ENCODE assay signal across 13 mouse cellular contexts in the genomic region with DNA sequence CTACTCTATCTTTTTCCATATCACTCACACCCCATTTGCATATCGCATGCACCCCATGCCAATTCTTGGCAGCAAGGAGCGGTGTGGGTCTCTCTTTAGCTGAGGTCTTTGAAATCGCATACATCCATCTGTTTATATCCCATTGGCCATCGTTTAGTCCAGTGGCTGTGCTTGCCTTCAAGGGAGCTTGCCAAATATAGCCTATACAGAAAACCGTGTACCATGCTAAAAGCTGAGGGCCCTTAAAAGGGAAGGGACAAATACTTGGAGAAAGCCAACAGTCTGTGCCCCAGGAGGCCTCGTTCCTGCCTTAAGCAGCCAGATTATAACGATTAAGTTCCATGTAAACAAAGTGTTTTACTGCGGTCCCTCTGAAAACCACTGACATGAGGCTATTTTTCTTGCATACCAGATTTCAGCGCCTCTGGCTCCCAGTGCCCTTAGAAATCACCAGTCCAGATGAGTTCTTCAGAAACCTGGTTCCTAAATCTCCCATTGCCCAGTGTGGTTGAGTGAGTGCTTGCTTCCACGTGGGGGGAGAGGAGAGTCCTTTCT.
A peak's percentile ranks its signal among the peaks of the same experiment; 100 is the strongest.
DNase-seq lines count a peak whose midpoint lies in the region; ATAC-seq and TF ChIP-seq lines count a peak whose summit lies in the region.
"Had no signal": no experiment of that assay in that cellular context is flagged by ENCODE, and none has a peak within 500 bp of the region (broad histone marks: within the 10 kb centered on the region; RNA-seq: fewer than 3 reads in every experiment).

No protein-coding gene starts in this region.

- 45% methylated on average over 10 of the region's 10 CpGs for WGBS in heart, embryonic 10.5 days
- WGBS in midbrain, embryonic 11.5 days, result 58% methylated on average over 10 of the region's 10 CpGs
- 63% methylated on average over 10 of the region's 10 CpGs for WGBS in midbrain, embryonic 10.5 days
- WGBS in kidney, postnatal 0 days, result 31% methylated on average over 10 of the region's 10 CpGs

- ATAC-seq in midbrain, embryonic 11.5 days (ENCODE audit: low FRiP score), result no peak
- ATAC-seq in kidney, postnatal 0 days (replicated peaks; ENCODE audit: low FRiP score, low read depth), result no peak; the same call in 1 of the 2 replicates
- ATAC-seq: inflammation-experienced regulatory T-cells, adult 6 months had no signal

- H3K4me3 ChIP-seq in heart, embryonic 10.5 days, result no peak overlapping the region
- no peak overlapping the region for H3K4me3 ChIP-seq in midbrain, embryonic 11.5 days (ENCODE audit: low read depth, low read length)
- no peak overlapping the region for H3K4me3 ChIP-seq in midbrain, embryonic 10.5 days
- H3K4me3 ChIP-seq in kidney, postnatal 0 days (replicated peaks; ENCODE audit: low read depth, low read length), result no peak overlapping the region
- H3K4me3 ChIP-seq: heart, adult 2 months had no signal

- DNase-seq in heart, embryonic 10.5 days (ENCODE audit: low spot score), result no peak
- DNase-seq in heart, adult 8-10 months (ENCODE audit: low spot score), result no peak
- peak; percentile 41 for DNase-seq in midbrain, embryonic 11.5 days (ENCODE audit: low spot score, missing footprints)
- DNase-seq in midbrain, embryonic 10.5 days (ENCODE audit: low spot score), result no peak
- peak; percentile 85 for DNase-seq in kidney, postnatal 0 days (ENCODE audit: low spot score)
- DNase-seq in adrenal gland, postnatal 25 days, result no peak
- no peak for DNase-seq in Muller cell, postnatal 12 days (ENCODE audit: inconsistent ontology term)
- DNase-seq: adrenal gland, postnatal 14 days; cerebellum, postnatal 10 days; heart, adult 2 months; heart, postnatal 4 days had no signal

- H3K9ac ChIP-seq in midbrain, embryonic 11.5 days (ENCODE audit: low read length), result no peak overlapping the region
- H3K9ac ChIP-seq in kidney, postnatal 0 days (ENCODE audit: low read depth, low read length), result no peak overlapping the region
- H3K9ac ChIP-seq: liver, embryonic 14.5 days had no signal

- peak overlapping the region; percentile 25; the same call in 1 of the 2 replicates for H3K27ac ChIP-seq in heart, embryonic 10.5 days
- no peak overlapping the region for H3K27ac ChIP-seq in midbrain, embryonic 11.5 days (ENCODE audit: low read depth, low read length)
- no peak overlapping the region for H3K27ac ChIP-seq in midbrain, embryonic 10.5 days (replicated peaks)
- peak overlapping the region; percentile 63; the same call in 1 of the 2 replicates for H3K27ac ChIP-seq in kidney, postnatal 0 days
- H3K27ac ChIP-seq: heart, adult 2 months; liver, embryonic 14.5 days had no signal

- no peaks in the 10 kb centered on the region for H3K27me3 ChIP-seq in heart, embryonic 10.5 days (ENCODE audit: insufficient read depth, poor library complexity, severe bottlenecking)
- no peaks in the 10 kb centered on the region for H3K27me3 ChIP-seq in midbrain, embryonic 11.5 days (ENCODE audit: control insufficient read depth, insufficient read depth, low read length)
- H3K27me3 ChIP-seq in midbrain, embryonic 10.5 days (ENCODE audit: low read depth, poor library complexity, severe bottlenecking), result no peaks in the 10 kb centered on the region
- no peaks in the 10 kb centered on the region for H3K27me3 ChIP-seq in kidney, postnatal 0 days (ENCODE audit: insufficient read depth, low read length)

- no peaks in the 10 kb centered on the region for H3K9me3 ChIP-seq in heart, embryonic 10.5 days
- H3K9me3 ChIP-seq in midbrain, embryonic 11.5 days (ENCODE audit: control insufficient read depth, low read length), result no peaks in the 10 kb centered on the region
- no peaks in the 10 kb centered on the region for H3K9me3 ChIP-seq in midbrain, embryonic 10.5 days (replicated peaks)
- no peaks in the 10 kb centered on the region for H3K9me3 ChIP-seq in kidney, postnatal 0 days (replicated peaks; ENCODE audit: low read length)

- peaks cover 10% of the 10 kb centered on the region for H3K4me1 ChIP-seq in heart, embryonic 10.5 days
- H3K4me1 ChIP-seq in midbrain, embryonic 11.5 days (ENCODE audit: control insufficient read depth, insufficient read depth, low read length), result no peaks in the 10 kb centered on the region
- peaks cover 5% of the 10 kb centered on the region; the same call in 1 of the 2 replicates for H3K4me1 ChIP-seq in midbrain, embryonic 10.5 days
- peaks cover 23% of the 10 kb centered on the region; the same call in 1 of the 2 replicates for H3K4me1 ChIP-seq in kidney, postnatal 0 days (replicated peaks; ENCODE audit: insufficient read depth, low read length)

- no peak overlapping the region for H3K4me2 ChIP-seq in midbrain, embryonic 11.5 days
- no peak overlapping the region for H3K4me2 ChIP-seq in kidney, postnatal 0 days (ENCODE audit: low read length)

- TF ChIP-seq CTCF in kidney, postnatal 0 days (IDR thresholded peaks at IDR 0.05; ENCODE audit: low read depth), result no peak

- H3K36me3 ChIP-seq in heart, embryonic 10.5 days, result no peaks in the 10 kb centered on the region
- H3K36me3 ChIP-seq in midbrain, embryonic 11.5 days (ENCODE audit: control insufficient read depth, insufficient read depth, low read length), result no peaks in the 10 kb centered on the region
- H3K36me3 ChIP-seq in midbrain, embryonic 10.5 days, result no peaks in the 10 kb centered on the region
- no peaks in the 10 kb centered on the region for H3K36me3 ChIP-seq in kidney, postnatal 0 days (ENCODE audit: insufficient read depth, low read length)

Comparison
In these comparisons a context has a peak if more than half of its experiments do, and no peak if none do; other contexts are left out.
1. DNase-seq: peak in midbrain, embryonic 11.5 days (single experiment) and kidney, postnatal 0 days (single experiment); none in heart, embryonic 10.5 days (single experiment), heart, adult 8-10 months (single experiment), midbrain, embryonic 10.5 days (single experiment), adrenal gland, postnatal 25 days (single experiment) and Muller cell, postnatal 12 days (single experiment).
2. H3K27ac ChIP-seq: peak in heart, embryonic 10.5 days (single experiment) and kidney, postnatal 0 days (single experiment); none in midbrain, embryonic 11.5 days (single experiment) and midbrain, embryonic 10.5 days (single experiment).